Mouse (Mus musculus): Measurements from ENCODE around the gene Cdkal1.

GRCm38 (mm10) chr13:29767587-29767986 is 87.9 kb downstream of the Cdkal1 start:
- TF ChIP-seq POLR2A (IDR thresholded peaks at IDR 0.05; ENCODE audit: control insufficient read depth, extremely low read depth, insufficient read depth, low read length, poor library complexity) = no peak
- no peak for TF ChIP-seq CTCF (IDR thresholded peaks at IDR 0.05; ENCODE audit: borderline replicate concordance, control insufficient read depth, extremely low read depth, insufficient read depth, low read length, poor library complexity)

Data from thymus, adult 2 months (tissue).